In the genomic region with DNA sequence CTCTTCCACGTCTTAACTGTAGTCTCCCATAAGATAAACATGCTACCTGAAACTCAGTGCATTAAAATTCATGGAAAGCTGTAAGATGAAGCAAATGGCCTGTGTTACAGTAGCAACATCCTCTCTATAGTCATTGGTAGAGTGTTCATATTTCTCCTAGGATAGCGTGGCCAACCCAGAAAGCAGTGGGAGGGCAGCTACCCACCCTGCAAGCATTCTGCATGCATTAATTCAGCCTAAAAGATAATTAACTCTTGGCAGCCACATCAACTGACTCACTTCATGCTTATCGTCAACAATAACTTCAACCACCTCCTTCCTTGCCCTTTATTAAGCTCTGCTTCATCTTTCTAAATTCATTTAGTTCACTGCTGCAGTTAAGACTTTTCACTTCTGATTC, we compare ENCODE assay signal across 38 mouse cellular contexts. TPM values are rescaled to one million over a fixed set of nuclear protein-coding genes. Genes with fewer than 3 reads are reported as not detected.
"Had no signal": no experiment of that assay in that cellular context is flagged by ENCODE, and none has a peak within 500 bp of the region (broad histone marks: within the 10 kb centered on the region; RNA-seq: fewer than 3 reads in every experiment).

No protein-coding gene starts in this region.

- DNase-seq: gastrocnemius, adult 2 months; gastrocnemius, postnatal 10 days; gastrocnemius, postnatal 25 days; heart, adult 18-20 months; heart, postnatal 10 days; kidney, adult 11 months; kidney, adult 2 months; kidney, adult 9 months; kidney, postnatal 14 days; kidney, postnatal 36 days; layer of hippocampus, adult 9-11 months; layer of hippocampus, postnatal 36 days had no signal

- H3K4me2 ChIP-seq: heart, embryonic 12.5 days; hindbrain, embryonic 13.5 days; hindbrain, embryonic 15.5 days; kidney, embryonic 15.5 days; limb, embryonic 13.5 days; limb, embryonic 15.5 days; liver, embryonic 12.5 days had no signal

- H3K4me3 ChIP-seq: gastrocnemius, adult 2 months; heart, embryonic 10.5 days; heart, embryonic 12.5 days; hindbrain, embryonic 13.5 days; hindbrain, embryonic 15.5 days; kidney, embryonic 15.5 days; limb, embryonic 13.5 days; limb, embryonic 15.5 days; liver, embryonic 12.5 days had no signal

- H3K36me3 ChIP-seq: heart, embryonic 10.5 days; heart, embryonic 12.5 days; hindbrain, embryonic 13.5 days; hindbrain, embryonic 15.5 days; kidney, embryonic 15.5 days; limb, embryonic 13.5 days; limb, embryonic 15.5 days; liver, embryonic 12.5 days had no signal

- H3K4me1 ChIP-seq: heart, embryonic 10.5 days; heart, embryonic 12.5 days; hindbrain, embryonic 13.5 days; hindbrain, embryonic 15.5 days; kidney, embryonic 15.5 days; limb, embryonic 13.5 days; limb, embryonic 15.5 days; liver, embryonic 12.5 days had no signal

- H3K9me3 ChIP-seq: heart, embryonic 10.5 days; heart, embryonic 12.5 days; hindbrain, embryonic 13.5 days; hindbrain, embryonic 15.5 days; kidney, embryonic 15.5 days; limb, embryonic 13.5 days; limb, embryonic 15.5 days; liver, embryonic 12.5 days had no signal

- H3K27me3 ChIP-seq: heart, embryonic 12.5 days; hindbrain, embryonic 13.5 days; hindbrain, embryonic 15.5 days; kidney, embryonic 15.5 days; limb, embryonic 13.5 days; limb, embryonic 15.5 days; liver, embryonic 12.5 days had no signal

- H3K9ac ChIP-seq: heart, embryonic 12.5 days; hindbrain, embryonic 13.5 days; hindbrain, embryonic 15.5 days; kidney, embryonic 15.5 days; limb, embryonic 13.5 days; limb, embryonic 15.5 days; liver, embryonic 12.5 days; liver, embryonic 14.5 days had no signal

- ATAC-seq: hindbrain, postnatal 0 days; intestine, embryonic 16.5 days; liver, embryonic 12.5 days had no signal

- H3K27ac ChIP-seq: gastrocnemius, adult 2 months; heart, embryonic 10.5 days; hindbrain, embryonic 13.5 days; hindbrain, embryonic 15.5 days; hindbrain, postnatal 0 days; kidney, embryonic 15.5 days; kidney, postnatal 0 days; limb, embryonic 13.5 days; limb, embryonic 15.5 days; liver, embryonic 12.5 days; liver, embryonic 14.5 days had no signal

RNA-seq across cellular contexts. Expression of a gene that starts 45.9 kb away (rescaled TPM):
- total RNA-seq: gastrocnemius, adult 2 months; gastrocnemius, postnatal 10 days; gastrocnemius, postnatal 25 days; gastrocnemius, postnatal 4 days; granulocyte monocyte progenitor cell, adult 5-6 weeks; heart, adult 18-20 months; heart, postnatal 10 days; heart, postnatal 25 days; hematopoietic stem cell, adult 5-6 weeks had no signal
- polyA plus RNA-seq: heart, embryonic 10.5 days; heart, embryonic 12.5 days; heart, embryonic 14.5 days; heart, embryonic 16.5 days; hindbrain, embryonic 11.5 days; hindbrain, embryonic 13.5 days; hindbrain, embryonic 15.5 days; intestine, embryonic 14.5 days; intestine, embryonic 16.5 days; kidney, adult 2 months; kidney, embryonic 15.5 days; kidney, postnatal 0 days; large intestine, adult 2 months; limb, embryonic 11.5 days; limb, embryonic 13.5 days; limb, embryonic 15.5 days; liver, embryonic 12.5 days; liver, embryonic 14.5 days; liver, embryonic 16.5 days had no signal

RNA-seq across cellular contexts. Expression of a gene that starts 50.8 kb away (rescaled TPM):
- total RNA-seq: gastrocnemius, adult 2 months; gastrocnemius, postnatal 25 days; granulocyte monocyte progenitor cell, adult 5-6 weeks; heart, adult 18-20 months; heart, adult 8-10 months; heart, postnatal 10 days; heart, postnatal 25 days; hematopoietic stem cell, adult 5-6 weeks; left cerebral cortex, postnatal 14 days had no signal
- polyA plus RNA-seq: heart, embryonic 10.5 days; heart, embryonic 12.5 days; heart, embryonic 14.5 days; heart, embryonic 16.5 days; hindbrain, embryonic 11.5 days; hindbrain, embryonic 13.5 days; hindbrain, embryonic 15.5 days; hindbrain, postnatal 0 days; intestine, embryonic 14.5 days; intestine, embryonic 16.5 days; kidney, adult 2 months; kidney, postnatal 0 days; large intestine, adult 2 months; limb, embryonic 11.5 days; limb, embryonic 13.5 days; limb, embryonic 15.5 days; liver, adult 2 months; liver, embryonic 12.5 days; liver, embryonic 14.5 days; liver, embryonic 16.5 days had no signal
